Comparison of ENCODE assay signal across 17 mouse cellular contexts in genomic region chr14:22931114-22931822, GRCm38 (mm10).
DNase-seq lines count a peak whose midpoint lies in the region; ATAC-seq and TF ChIP-seq lines count a peak whose summit lies in the region.
"Had no signal": no experiment of that assay in that cellular context is flagged by ENCODE, and none has a peak within 500 bp of the region (broad histone marks: within the 10 kb centered on the region; RNA-seq: fewer than 3 reads in every experiment).

No protein-coding gene starts in this region.

- H3K36me3 ChIP-seq in hindbrain, postnatal 0 days (ENCODE audit: insufficient read depth, low read length): no peaks in the 10 kb centered on the region
- H3K36me3 ChIP-seq in hindbrain, embryonic 16.5 days (ENCODE audit: control insufficient read depth, insufficient read depth, low read length): no peaks in the 10 kb centered on the region
- no peaks in the 10 kb centered on the region for H3K36me3 ChIP-seq in lung, postnatal 0 days (ENCODE audit: insufficient read depth, low read length)
- no peaks in the 10 kb centered on the region for H3K36me3 ChIP-seq in intestine, embryonic 15.5 days
- no peaks in the 10 kb centered on the region for H3K36me3 ChIP-seq in stomach, postnatal 0 days (ENCODE audit: control insufficient read depth, insufficient read depth, low read length)
- H3K36me3 ChIP-seq: liver, embryonic 13.5 days had no signal

- no peak overlapping the region for H3K27ac ChIP-seq in hindbrain, postnatal 0 days
- no peak overlapping the region for H3K27ac ChIP-seq in hindbrain, embryonic 16.5 days (ENCODE audit: low read depth, low read length)
- no peak overlapping the region for H3K27ac ChIP-seq in lung, postnatal 0 days (ENCODE audit: low read length)
- H3K27ac ChIP-seq in intestine, embryonic 15.5 days: peak overlapping the region; percentile 37; the same call in 1 of the 2 replicates
- peak overlapping the region; percentile 14; the same call in 1 of the 2 replicates for H3K27ac ChIP-seq in stomach, postnatal 0 days (replicated peaks)
- H3K27ac ChIP-seq: left cerebral cortex, adult 2 months; liver, embryonic 13.5 days had no signal

- WGBS in hindbrain, postnatal 0 days: 69% methylated on average over 4 of the region's 4 CpGs
- WGBS in hindbrain, embryonic 16.5 days: 78% methylated on average over 4 of the region's 4 CpGs
- 62% methylated on average over 4 of the region's 4 CpGs for WGBS in lung, postnatal 0 days
- WGBS in intestine, embryonic 15.5 days: 51% methylated on average over 4 of the region's 4 CpGs
- 35% methylated on average over 4 of the region's 4 CpGs for WGBS in stomach, postnatal 0 days

- ATAC-seq in hindbrain, postnatal 0 days: no peak
- no peak for ATAC-seq in hindbrain, embryonic 16.5 days
- ATAC-seq in lung, postnatal 0 days: no peak
- peak; percentile 58; the same call in 1 of the 2 replicates for ATAC-seq in intestine, embryonic 15.5 days
- ATAC-seq in stomach, postnatal 0 days (ENCODE audit: low FRiP score, low TSS enrichment): peak; percentile 54; the same call in 1 of the 2 replicates
- ATAC-seq: midbrain, embryonic 16.5 days had no signal

- H3K9me3 ChIP-seq in hindbrain, postnatal 0 days (ENCODE audit: low read length): no peaks in the 10 kb centered on the region
- H3K9me3 ChIP-seq in hindbrain, embryonic 16.5 days (ENCODE audit: control insufficient read depth, low read length): no peaks in the 10 kb centered on the region
- H3K9me3 ChIP-seq in lung, postnatal 0 days (ENCODE audit: low read length): no peaks in the 10 kb centered on the region
- H3K9me3 ChIP-seq in intestine, embryonic 15.5 days: no peaks in the 10 kb centered on the region
- no peaks in the 10 kb centered on the region for H3K9me3 ChIP-seq in stomach, postnatal 0 days (ENCODE audit: control insufficient read depth, low read length)
- H3K9me3 ChIP-seq: liver, embryonic 13.5 days; megakaryocyte, embryonic 14.5 days had no signal

- DNase-seq in hindbrain, postnatal 0 days (ENCODE audit: low spot score): peak; percentile 46
- peak; percentile 41 for DNase-seq in lung, postnatal 0 days (ENCODE audit: low spot score)
- DNase-seq in lung, postnatal 14 days: no peak
- no peak for DNase-seq in stomach, postnatal 0 days (ENCODE audit: low spot score)
- DNase-seq in heart, adult 18-20 months: no peak
- DNase-seq: gastrocnemius, postnatal 14 days; kidney, adult 2 months; liver, embryonic 13.5 days; lung, postnatal 10 days; right cerebral cortex, adult 18-20 months; spleen, adult 18-20 months; thymus, postnatal 25 days had no signal

- no peak for TF ChIP-seq EP300 in lung, postnatal 0 days (IDR thresholded peaks at IDR 0.05)
- no peak for TF ChIP-seq EP300 in stomach, postnatal 0 days (optimal IDR thresholded peaks at IDR 0.05)

- no peak for TF ChIP-seq CTCF in hindbrain, postnatal 0 days (IDR thresholded peaks at IDR 0.05; ENCODE audit: low read depth)
- 0 out of 2 replicates have a peak, but pooled peaks have one; percentile 10 for TF ChIP-seq CTCF in lung, postnatal 0 days (IDR thresholded peaks at IDR 0.05)
- peak; percentile 34 for TF ChIP-seq CTCF in stomach, postnatal 0 days (IDR thresholded peaks at IDR 0.05; ENCODE audit: low read depth)

- no peaks in the 10 kb centered on the region for H3K4me1 ChIP-seq in hindbrain, postnatal 0 days (ENCODE audit: insufficient read depth, low read length)
- peaks cover 12% of the 10 kb centered on the region for H3K4me1 ChIP-seq in hindbrain, embryonic 16.5 days (ENCODE audit: control insufficient read depth, insufficient read depth, low read depth, low read length)
- no peaks in the 10 kb centered on the region for H3K4me1 ChIP-seq in lung, postnatal 0 days (ENCODE audit: insufficient read depth, low read depth, low read length)
- peaks cover 11% of the 10 kb centered on the region for H3K4me1 ChIP-seq in intestine, embryonic 15.5 days (replicated peaks)
- 0 out of 2 replicates have a peak, but pooled peaks cover 7% of the 10 kb centered on the region for H3K4me1 ChIP-seq in stomach, postnatal 0 days (replicated peaks; ENCODE audit: control insufficient read depth, insufficient read depth)
- H3K4me1 ChIP-seq: liver, embryonic 13.5 days; megakaryocyte, embryonic 14.5 days had no signal

- H3K27me3 ChIP-seq in hindbrain, postnatal 0 days (ENCODE audit: insufficient read depth, low read length): no peaks in the 10 kb centered on the region
- no peaks in the 10 kb centered on the region for H3K27me3 ChIP-seq in hindbrain, embryonic 16.5 days (replicated peaks; ENCODE audit: control insufficient read depth, insufficient read depth, low read length)
- no peaks in the 10 kb centered on the region for H3K27me3 ChIP-seq in lung, postnatal 0 days (replicated peaks; ENCODE audit: insufficient read depth, low read length)
- H3K27me3 ChIP-seq in intestine, embryonic 15.5 days (replicated peaks): no peaks in the 10 kb centered on the region
- no peaks in the 10 kb centered on the region for H3K27me3 ChIP-seq in stomach, postnatal 0 days (ENCODE audit: control insufficient read depth, insufficient read depth, low read length)
- H3K27me3 ChIP-seq: liver, embryonic 13.5 days; megakaryocyte, embryonic 14.5 days had no signal

- no peak overlapping the region for H3K4me3 ChIP-seq in hindbrain, postnatal 0 days (ENCODE audit: low read length)
- no peak overlapping the region for H3K4me3 ChIP-seq in hindbrain, embryonic 16.5 days (ENCODE audit: low read length)
- H3K4me3 ChIP-seq in lung, postnatal 0 days (ENCODE audit: low read depth, low read length): no peak overlapping the region
- H3K4me3 ChIP-seq in intestine, embryonic 15.5 days (replicated peaks): no peak overlapping the region
- no peak overlapping the region for H3K4me3 ChIP-seq in stomach, postnatal 0 days (ENCODE audit: low read depth, low read length)
- H3K4me3 ChIP-seq: left cerebral cortex, adult 2 months; liver, embryonic 13.5 days; megakaryocyte, embryonic 14.5 days had no signal

- no peak overlapping the region for H3K9ac ChIP-seq in hindbrain, postnatal 0 days (replicated peaks; ENCODE audit: low read length)
- no peak overlapping the region for H3K9ac ChIP-seq in hindbrain, embryonic 16.5 days (ENCODE audit: low read depth, low read length)
- H3K9ac ChIP-seq in lung, postnatal 0 days (replicated peaks; ENCODE audit: low read depth): no peak overlapping the region
- no peak overlapping the region for H3K9ac ChIP-seq in intestine, embryonic 15.5 days
- H3K9ac ChIP-seq in stomach, postnatal 0 days (ENCODE audit: low read length): no peak overlapping the region
- H3K9ac ChIP-seq: liver, embryonic 13.5 days had no signal

- H3K4me2 ChIP-seq in hindbrain, postnatal 0 days (ENCODE audit: low read depth, low read length): no peak overlapping the region
- no peak overlapping the region for H3K4me2 ChIP-seq in hindbrain, embryonic 16.5 days (ENCODE audit: low read length)
- H3K4me2 ChIP-seq in lung, postnatal 0 days (replicated peaks; ENCODE audit: low read depth, low read length): no peak overlapping the region
- H3K4me2 ChIP-seq in intestine, embryonic 15.5 days (replicated peaks): no peak overlapping the region
- no peak overlapping the region for H3K4me2 ChIP-seq in stomach, postnatal 0 days (replicated peaks; ENCODE audit: low read depth)
- H3K4me2 ChIP-seq: liver, embryonic 13.5 days had no signal

Comparison
In these comparisons a context has a peak if more than half of its experiments do, and no peak if none do; other contexts are left out.
1. DNase-seq: peak in hindbrain, postnatal 0 days (single experiment) and lung, postnatal 0 days (single experiment); none in lung, postnatal 14 days (single experiment), stomach, postnatal 0 days (single experiment) and heart, adult 18-20 months (0 of 2).
2. ATAC-seq: peak in intestine, embryonic 15.5 days (single experiment) and stomach, postnatal 0 days (single experiment); none in hindbrain, postnatal 0 days (single experiment), hindbrain, embryonic 16.5 days (single experiment) and lung, postnatal 0 days (single experiment).
3. H3K27ac ChIP-seq: peak in intestine, embryonic 15.5 days (single experiment) and stomach, postnatal 0 days (single experiment); none in hindbrain, postnatal 0 days (single experiment), hindbrain, embryonic 16.5 days (single experiment) and lung, postnatal 0 days (single experiment).